17 mouse cellular contexts compared by ENCODE assay signal in genomic region chr13:49478851-49479374, GRCm38 (mm10). TPM values are rescaled to one million over a fixed set of nuclear protein-coding genes. Genes with fewer than 3 reads are reported as not detected.
DNase-seq lines count a peak whose midpoint lies in the region; TF ChIP-seq lines count a peak whose summit lies in the region.
"Had no signal": no experiment of that assay in that cellular context is flagged by ENCODE, and none has a peak within 500 bp of the region (broad histone marks: within the 10 kb centered on the region; RNA-seq: fewer than 3 reads in every experiment).

No protein-coding gene starts in this region.

- no peaks in the 10 kb centered on the region for H3K27me3 ChIP-seq in testis, adult 2 months (ENCODE audit: control insufficient read depth, insufficient read depth, low read length)
- H3K27me3 ChIP-seq: hindbrain, embryonic 13.5 days; Patski had no signal

- no peak for TF ChIP-seq CTCF in gastrocnemius, adult 2 months (IDR thresholded peaks at IDR 0.05)
- TF ChIP-seq CTCF in layer of hippocampus, adult 2 months (conservative IDR thresholded peaks at IDR 0.05), result no peak
- TF ChIP-seq CTCF in testis, adult 2 months (IDR thresholded peaks at IDR 0.05; ENCODE audit: control insufficient read depth, insufficient read depth, insufficient replicate concordance, low read depth, low read length), result no peak

- intact Hi-C loops in gastrocnemius, adult 2 months (cut with DNase I), result no loop called here

- no peak overlapping the region for H3K4me3 ChIP-seq in gastrocnemius, adult 2 months
- no peak overlapping the region for H3K4me3 ChIP-seq in layer of hippocampus, adult 2 months
- no peak overlapping the region for H3K4me3 ChIP-seq in testis, adult 2 months (ENCODE audit: control insufficient read depth, low read depth, low read length)
- H3K4me3 ChIP-seq: heart, embryonic 10.5 days; hindbrain, embryonic 13.5 days had no signal

- no peak for TF ChIP-seq POLR2A in testis, adult 2 months (IDR thresholded peaks at IDR 0.05; ENCODE audit: control insufficient read depth, low read depth, low read length)

- no peaks in the 10 kb centered on the region for H3K4me1 ChIP-seq in testis, adult 2 months (ENCODE audit: control insufficient read depth, insufficient read depth, low read length)

- DNase-seq in gastrocnemius, adult 2 months, result no peak
- no peak for DNase-seq in gastrocnemius, adult 18-20 months (ENCODE audit: low spot score)
- no peak for DNase-seq in layer of hippocampus, adult 2 months (ENCODE audit: low spot score in 2 of 2)
- DNase-seq in layer of hippocampus, postnatal 14 days (ENCODE audit: low spot score in 2 of 2), result no peak
- DNase-seq in testis, postnatal 14 days (ENCODE audit: low spot score), result no peak
- DNase-seq in cerebellum, postnatal 10 days, result no peak
- no peak for DNase-seq in thymus, postnatal 25 days
- DNase-seq: adrenal gland, postnatal 10 days; cerebellum, adult 9-11 months; kidney, postnatal 4 days; lung, adult 2 months; right cerebral cortex, postnatal 25 days had no signal

- H3K36me3 ChIP-seq in testis, adult 2 months (ENCODE audit: control insufficient read depth, insufficient read depth, low read length), result no peaks in the 10 kb centered on the region
- H3K36me3 ChIP-seq: heart, embryonic 10.5 days; hindbrain, embryonic 13.5 days had no signal

- peak overlapping the region; percentile 89 for H3K27ac ChIP-seq in gastrocnemius, adult 2 months
- H3K27ac ChIP-seq in layer of hippocampus, adult 2 months, result peak overlapping the region; percentile 89
- peak overlapping the region; percentile 54 for H3K27ac ChIP-seq in testis, adult 2 months (ENCODE audit: control insufficient read depth, insufficient read depth, low read depth, low read length)
- H3K27ac ChIP-seq: heart, embryonic 10.5 days; hindbrain, embryonic 13.5 days had no signal

RNA-seq across cellular contexts. Expression of gene Tes3-ps, which starts 14.2 kb away (rescaled TPM):
- 1 to 10 TPM; 1.7 to 2.4 TPM for total RNA-seq in gastrocnemius, adult 2 months (2021)
- total RNA-seq in gastrocnemius, adult 18-20 months (2021), result 1 to 10 TPM; 1.4 to 1.6 TPM
- total RNA-seq in layer of hippocampus, adult 2 months (2021), result 1 to 10 TPM in 1 of 2 experiments, under 1 TPM in 1; 0.79 to 1.7 TPM
- total RNA-seq in layer of hippocampus, postnatal 14 days (2021), result 1 to 10 TPM; 2.0 to 2.2 TPM
- 0.45 and 0.62 TPM in 2 replicates for polyA plus RNA-seq in testis, adult 2 months (2012; rRNA removed)
- polyA plus RNA-seq: lung, adult 2 months had no signal

RNA-seq across cellular contexts. Expression of gene Ecm2, which starts 25.7 kb away (rescaled TPM):
- total RNA-seq in gastrocnemius, adult 2 months (2021), result 10 to 100 TPM in 1 of 2 experiments, 1 to 10 TPM in 1; 8.0 to 15.0 TPM
- 1 to 10 TPM; 6.7 to 9.3 TPM for total RNA-seq in gastrocnemius, adult 18-20 months (2021)
- total RNA-seq in layer of hippocampus, adult 2 months (2021), result 1 to 10 TPM; 6.5 to 8.1 TPM
- total RNA-seq in layer of hippocampus, postnatal 14 days (2021), result 1 to 10 TPM; 3.6 to 6.1 TPM
- polyA plus RNA-seq in testis, adult 2 months (2012; rRNA removed), result 0.42 and 0.96 TPM in 2 replicates
- total RNA-seq: neutrophil, adult 5-6 weeks had no signal

RNA-seq across cellular contexts. Expression of gene Ippk, which starts 57.9 kb away (rescaled TPM):
- 1 to 10 TPM; 5.6 to 6.3 TPM for total RNA-seq in gastrocnemius, adult 2 months (2021)
- 1 to 10 TPM; 5.9 to 6.6 TPM for total RNA-seq in gastrocnemius, adult 18-20 months (2021)
- 10 to 100 TPM; 33.1 to 41.0 TPM for total RNA-seq in layer of hippocampus, adult 2 months (2021)
- 10 to 100 TPM; 21.7 to 22.1 TPM for total RNA-seq in layer of hippocampus, postnatal 14 days (2021)
- 11.6 and 12.2 TPM in 2 replicates for polyA plus RNA-seq in testis, adult 2 months (2012; rRNA removed)
